Mouse (Mus musculus) spleen, postnatal 4 days (tissue): ENCODE measurements around the gene Maco1.
"Not testable (repeated sequence)": the region's sequence is repeated elsewhere in the genome, so short reads cannot be mapped to it uniquely, and the experiment has no call there.

ENCODE experiments used
- DNase-seq, 2 experiments: peaks; one replicate each; pipeline ENCODE4 v3.0.0; 2022; ENCODE audit warnings: low spot score in 2 of 2

Gene Maco1

DNA sequence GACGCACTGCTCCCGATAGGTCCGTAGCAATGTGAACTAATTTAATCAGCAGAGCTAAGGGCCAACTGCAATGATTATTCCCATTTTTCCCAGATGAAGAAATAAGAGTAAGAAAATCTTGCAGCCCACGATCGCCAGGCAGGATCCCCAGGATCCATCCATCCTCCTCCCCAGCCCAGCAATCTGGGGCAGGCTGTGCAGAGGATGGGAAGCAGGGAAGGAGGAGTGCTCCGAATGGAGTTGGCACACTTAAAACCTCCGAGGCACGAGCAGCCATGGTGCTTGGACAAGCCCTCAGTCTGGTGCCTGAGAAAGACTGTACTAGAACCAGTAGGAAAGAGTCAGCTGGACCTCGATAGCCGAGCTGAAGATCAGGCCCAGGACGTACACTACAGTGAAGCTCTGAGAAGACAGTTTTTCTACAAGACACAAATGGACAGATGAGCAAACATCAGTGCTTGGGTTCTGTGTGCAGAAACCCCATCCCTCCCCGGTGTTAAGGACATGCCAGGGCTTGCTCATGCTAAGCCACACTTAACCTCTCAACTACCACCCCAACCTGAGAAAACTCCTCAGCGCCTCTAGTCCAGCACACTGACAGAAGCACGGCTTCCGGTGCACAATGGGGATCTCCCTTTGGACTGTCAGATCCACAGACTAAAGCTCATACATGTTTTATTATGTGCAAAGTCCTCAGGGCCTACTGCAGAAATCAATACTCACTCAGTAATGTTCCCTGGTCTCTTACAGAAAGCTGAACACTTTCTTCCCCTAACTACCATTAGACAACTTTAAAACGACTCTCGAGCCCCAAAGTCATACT lies 39.5 kb downstream of the Maco1 start:
- no peak for DNase-seq

DNA sequence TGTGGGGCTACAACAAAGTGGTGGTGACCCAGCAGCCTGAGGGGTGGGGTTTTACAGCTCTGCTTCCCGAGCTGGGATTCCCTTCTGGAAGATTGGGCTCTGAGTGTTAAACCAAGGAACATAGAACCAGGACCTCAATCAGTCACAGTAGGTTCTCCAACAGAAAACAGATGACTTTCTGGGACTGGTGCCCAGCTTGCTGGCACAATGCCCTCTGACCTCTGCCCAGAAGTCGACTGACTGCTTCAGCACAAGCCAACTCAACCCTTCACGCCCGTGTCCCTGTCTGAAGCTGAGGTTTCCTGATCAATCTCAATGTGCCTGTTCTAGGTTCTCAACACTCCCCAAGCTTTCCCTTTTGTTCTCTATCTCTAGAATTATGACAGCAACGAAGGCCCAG lies 48.4 kb downstream of the Maco1 start:
- DNase-seq, result no peak

DNA sequence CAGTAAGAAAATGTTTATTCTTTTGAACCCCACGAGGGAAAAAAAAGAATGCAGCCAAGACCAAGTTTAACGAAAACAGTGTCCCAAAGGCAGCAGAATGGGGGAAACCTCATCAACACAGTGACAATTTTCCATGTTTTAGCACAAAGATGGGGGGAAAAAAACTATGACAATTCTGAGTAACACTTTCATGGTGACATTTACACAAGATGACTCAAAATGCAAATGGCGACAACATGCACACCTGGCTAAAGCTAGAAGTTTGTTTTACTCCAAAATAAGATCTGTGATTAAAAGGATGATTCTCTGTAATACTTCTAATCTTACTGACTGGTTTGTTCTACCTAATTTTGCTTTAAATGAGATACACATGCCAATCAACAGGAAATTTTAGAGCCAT lies 50.4 kb downstream of the Maco1 start:
- DNase-seq, result no peak

DNA sequence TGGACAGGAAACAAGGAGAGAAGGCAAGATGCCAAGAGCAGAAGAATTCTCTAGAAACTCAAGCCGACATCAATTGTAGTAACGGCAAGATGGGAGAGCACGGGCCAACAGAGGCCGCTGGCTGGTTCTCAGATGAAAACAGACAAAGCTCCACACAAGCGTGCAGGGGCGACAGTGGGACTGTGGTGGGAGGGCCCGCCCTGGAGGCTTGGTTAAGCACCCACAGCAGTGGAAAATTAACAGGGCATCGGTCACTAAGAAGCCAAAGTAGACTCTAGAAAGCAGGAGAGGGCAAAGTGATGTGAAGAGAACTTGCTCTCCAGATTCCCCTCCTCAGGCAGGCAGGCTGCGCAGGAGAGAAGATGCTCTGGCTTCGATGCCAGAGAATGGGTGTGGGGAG lies 51.0 kb downstream of the Maco1 start:
- DNase-seq, result no peak

DNA sequence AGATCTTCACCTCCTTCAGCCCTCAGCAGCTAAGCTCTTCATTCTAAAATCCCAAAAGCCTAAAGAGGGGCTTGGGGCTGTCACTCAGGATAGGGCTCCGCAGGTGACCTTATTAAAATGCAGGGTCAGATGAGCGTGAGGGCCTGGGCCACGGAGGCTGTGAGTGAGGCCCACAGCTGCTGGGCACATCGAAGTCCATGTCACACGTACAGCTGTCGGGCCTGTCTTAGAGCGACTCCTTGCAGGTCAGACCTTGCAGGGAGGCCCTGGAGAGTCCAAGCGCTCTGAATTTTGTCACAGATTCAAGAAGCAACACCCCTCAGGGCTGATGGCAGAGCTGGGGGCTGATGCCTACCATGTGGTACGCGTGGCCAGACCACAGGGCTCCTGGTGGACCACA lies 52.5 kb downstream of the Maco1 start:
- DNase-seq, result no peak

DNA sequence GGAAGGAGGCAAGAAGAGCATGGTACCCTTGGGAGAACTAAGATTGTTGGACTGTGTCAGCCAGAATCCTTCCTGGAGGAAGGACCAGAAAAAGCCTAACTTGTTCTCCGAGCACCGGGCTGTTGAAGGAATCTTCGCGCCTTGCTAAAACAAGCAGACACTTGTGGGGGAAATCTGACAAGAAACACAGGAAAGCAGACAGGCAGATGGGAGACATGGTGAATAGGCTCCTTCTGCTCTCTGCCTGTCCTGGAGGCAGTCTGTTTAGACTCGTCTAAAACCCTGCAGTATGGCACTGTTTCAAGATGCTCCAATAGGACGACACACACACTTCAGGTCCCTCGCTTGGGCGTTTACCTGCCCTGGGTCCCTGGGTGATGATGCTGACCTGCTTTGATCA lies 53.0 kb downstream of the Maco1 start:
- DNase-seq, result no peak

DNA sequence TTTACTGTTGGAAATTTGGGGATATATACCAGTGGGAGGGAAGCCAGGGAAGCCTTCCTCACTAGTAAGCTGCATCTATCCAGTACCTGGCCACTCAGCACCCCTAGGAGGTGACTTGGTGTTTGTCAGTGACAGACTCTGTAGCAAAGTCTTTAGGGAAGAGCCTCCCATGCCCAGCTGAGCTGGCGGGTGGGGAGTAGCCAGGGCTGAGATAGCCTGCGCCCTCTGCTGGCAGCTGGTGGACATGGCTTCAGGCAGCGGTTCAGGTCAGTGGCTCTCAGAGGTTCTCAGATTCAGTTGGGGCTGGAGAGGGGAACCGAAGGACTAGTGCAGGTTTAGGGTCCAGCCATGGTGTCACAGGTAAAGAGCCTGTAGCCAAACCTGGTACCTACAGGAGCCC lies 53.9 kb downstream of the Maco1 start:
- peak; percentile 77 to 92 for DNase-seq

DNA sequence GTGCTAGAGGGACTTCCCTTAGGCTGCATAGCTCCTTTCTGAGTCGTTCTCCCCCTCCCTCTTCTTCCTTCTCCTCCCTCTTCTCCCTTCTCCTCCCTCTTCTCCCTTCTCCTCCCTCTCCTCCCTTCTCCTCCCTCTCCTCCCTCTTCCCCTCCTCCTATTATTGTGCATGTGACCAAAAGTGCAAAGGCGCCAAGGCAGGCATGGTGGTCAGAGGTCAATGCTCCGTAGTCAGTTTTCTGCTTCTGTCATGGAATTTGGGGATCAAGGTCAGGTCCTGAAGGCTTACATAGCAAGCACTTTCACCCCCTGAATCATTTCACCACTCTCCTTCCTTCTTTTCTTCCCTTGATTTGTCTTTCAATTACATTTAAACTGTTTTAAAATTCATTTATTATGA lies 54.3 kb downstream of the Maco1 start:
- no peak for DNase-seq

DNA sequence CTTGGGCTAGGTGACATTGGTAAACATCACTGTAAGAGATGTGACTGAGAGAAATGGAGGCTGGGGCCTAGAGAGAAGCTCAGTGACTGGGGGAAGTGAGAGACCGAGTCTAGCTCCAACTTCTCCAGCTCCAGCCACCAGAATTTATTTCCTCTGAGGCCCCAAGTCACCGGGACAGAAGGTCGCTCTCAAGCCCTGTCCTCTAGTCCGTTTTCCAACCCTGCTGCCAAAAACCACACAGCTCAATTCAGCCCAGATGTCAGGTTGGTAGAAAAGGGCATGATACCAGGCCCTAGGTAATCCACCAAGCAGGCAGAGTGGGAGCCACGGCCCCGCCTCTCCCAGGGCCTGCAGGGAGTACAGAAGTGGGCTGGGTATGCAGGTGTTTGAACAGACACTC lies 55.5 kb downstream of the Maco1 start:
- DNase-seq, result no peak

DNA sequence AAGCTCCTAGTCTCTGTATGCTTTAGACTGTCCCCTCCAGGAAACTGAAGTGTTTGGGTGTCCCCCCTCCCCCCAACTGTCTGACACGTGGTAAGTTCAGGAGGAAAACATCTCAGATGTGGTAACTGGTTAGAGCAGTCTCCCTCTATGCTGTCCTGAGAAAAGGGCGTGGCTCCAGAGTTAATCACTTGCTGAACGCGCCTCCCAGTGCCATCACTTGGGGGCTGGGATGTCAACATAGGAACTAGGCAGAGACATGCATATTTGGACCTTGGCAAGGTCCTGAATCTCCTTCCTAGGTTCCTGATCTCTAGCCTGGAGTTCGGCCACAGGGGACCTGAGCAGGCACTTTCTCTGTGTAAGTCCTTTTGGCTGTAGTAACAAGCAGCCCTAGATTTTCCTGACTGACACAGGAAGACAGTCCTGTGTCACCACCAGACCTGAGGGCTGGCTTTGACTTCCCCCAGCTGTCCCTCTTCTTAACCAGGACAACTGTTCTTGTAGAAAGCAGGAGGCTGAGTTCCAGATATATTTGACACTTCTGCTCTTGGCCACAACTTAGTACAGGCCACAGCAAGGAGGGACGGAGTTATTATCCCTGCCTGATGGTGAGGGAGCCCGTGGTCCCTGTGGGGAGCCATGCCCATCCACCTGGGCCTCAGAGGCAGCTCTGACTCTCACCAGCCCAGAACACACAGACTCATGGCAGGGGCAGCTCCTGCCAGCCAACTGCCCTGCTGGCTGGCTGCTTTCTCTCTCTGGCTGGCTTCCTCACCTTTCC lies 56.4 kb downstream of the Maco1 start:
- peak; percentile 53 to 69 for DNase-seq

DNA sequence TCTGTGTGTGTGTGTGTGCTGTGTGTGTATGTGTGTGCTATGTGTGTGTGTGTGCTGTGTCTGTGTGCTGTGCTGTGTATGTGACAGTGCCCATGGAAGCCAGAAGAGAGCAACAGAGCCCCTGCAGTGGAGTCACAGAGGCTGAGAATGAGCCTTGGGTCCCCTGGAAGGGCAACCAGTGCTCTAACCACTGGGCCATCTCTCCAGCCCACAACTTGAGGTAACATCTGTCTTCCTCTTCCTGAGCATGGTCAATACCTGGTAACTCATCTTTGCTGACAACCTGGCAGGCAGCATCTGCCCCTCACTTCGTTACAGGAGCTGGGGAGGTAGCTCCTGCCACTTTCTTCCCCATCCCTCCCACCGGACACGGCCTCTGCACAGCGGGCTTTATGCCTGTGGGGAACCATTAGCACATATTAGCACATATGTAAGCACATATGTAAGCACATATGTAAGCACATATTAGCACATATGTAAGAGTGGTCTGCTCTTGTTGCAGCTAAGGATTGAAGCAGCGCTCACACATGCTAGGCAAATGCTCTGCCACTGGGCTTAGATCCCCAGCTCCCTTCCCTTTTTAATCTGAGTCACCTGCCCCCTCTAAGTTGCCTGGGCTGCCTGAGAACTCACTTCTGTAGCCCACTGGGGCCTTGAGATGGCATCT lies 57.2 kb downstream of the Maco1 start:
- peak in 1 of 2 experiments; percentile 71 for DNase-seq

DNA sequence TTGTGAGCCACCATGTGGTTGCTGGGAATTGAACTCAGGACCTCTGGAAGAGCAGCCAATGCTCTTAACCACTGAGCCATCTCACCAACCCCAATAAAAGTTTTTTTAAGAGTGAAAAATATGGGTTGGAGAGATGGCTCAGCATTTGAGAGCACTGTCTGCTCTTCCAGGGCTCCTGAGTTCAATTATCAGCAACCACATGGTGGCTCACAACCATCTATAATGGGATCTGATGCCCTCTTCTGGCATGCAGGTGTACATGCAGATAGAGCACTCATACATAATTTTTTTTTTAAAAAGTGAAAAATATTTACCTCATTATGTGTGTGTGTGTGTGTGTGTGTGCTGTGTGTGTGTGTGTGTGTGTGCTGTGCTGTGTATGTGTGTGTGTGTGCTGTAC lies 58.2 kb downstream of the Maco1 start:
- DNase-seq, result not testable (repeated sequence)

DNA sequence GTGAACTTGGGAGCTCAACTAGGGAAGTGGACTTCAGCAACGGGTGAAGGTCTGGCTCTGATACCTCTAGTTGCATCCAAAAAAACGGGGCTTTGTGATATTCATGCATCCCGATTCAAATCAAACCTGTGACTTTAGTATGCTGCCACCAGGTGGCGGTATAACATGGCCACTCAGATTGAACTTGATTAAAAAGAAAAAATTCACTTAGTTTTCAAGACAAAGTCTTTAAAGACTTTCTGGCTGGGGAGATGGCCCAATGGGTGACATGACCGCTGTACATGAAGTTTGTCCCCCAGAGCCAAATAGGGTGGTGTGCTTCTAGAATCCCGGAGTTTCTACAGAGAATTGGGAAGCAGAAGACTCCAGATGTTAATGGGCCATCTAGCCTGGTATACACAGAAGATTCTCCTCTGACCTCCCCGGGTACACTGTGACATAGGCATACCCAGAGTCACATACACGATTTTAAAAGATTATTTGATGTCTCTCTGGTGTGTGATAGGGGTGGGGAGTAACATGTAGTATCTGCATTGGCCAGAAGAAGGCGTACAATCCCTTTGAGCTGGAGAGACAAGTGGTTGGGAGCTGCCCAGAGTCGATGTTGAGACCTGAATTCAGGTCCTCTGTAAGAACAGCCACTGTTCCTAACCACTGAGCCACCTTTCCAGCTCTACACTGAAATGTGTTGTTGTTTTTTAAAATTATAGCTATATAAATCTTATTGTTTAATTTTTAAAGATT lies 59.8 kb downstream of the Maco1 start:
- peak; percentile 50 to 86 for DNase-seq

DNA sequence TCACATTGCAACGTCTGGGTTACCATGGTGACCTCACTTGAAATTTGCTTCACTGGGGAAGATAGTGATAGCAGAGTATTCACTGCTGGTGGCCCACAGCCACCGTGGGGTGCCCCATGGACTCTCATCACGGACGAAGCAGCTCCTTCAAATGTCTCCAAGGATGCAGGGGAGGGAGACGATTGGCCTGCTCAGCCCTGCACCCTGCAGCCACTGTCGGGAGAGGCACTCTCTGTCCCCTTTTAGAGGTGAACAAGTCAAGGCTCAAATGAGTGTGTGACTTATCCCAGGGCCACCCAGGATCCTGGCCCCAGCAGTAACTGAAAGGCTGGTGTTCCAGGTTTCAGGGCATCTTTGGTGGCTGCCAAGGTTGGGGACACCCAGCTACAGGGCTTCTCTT lies 61.4 kb downstream of the Maco1 start:
- no peak for DNase-seq

DNA sequence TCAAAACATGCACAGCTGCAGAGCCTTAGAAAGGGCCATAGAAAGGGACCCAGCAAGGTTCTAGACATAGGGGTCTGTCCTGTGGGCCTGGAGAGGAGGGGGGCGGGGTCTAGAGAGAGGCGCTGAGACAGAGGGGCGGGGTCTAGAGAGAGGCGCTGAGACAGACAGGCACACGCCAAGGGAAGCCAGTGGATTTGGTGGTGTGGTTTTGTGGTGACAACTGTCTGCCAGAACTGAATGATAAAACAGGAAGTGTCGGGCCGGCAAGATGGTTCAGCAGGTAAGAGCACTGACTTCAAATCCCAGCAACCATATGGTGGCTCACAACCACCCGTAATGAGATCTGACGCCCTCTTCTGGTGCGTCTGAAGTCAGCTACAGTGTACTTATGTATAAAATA lies 66.2 kb downstream of the Maco1 start:
- DNase-seq, result peak; percentile 56 to 73

DNA sequence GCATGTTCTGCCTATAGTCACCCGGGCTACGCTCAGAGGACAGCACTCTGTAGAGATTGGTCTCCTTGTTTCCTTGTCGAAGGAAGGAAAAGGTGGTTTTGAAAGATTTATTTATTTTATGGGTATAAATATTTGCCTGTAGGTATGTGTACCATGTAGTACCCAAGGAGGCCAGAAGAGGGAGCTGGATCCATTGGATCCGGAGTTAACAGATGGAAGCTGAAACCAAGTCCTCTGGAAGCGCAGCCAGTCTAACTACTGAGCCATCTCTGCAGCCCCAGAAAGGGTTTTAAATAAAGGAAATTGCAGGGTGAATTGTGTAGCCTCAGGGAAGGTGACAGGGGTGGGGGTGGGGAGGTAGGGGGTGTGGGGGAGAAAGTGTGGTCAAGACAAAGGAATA lies 68.4 kb downstream of the Maco1 start:
- DNase-seq, result peak; percentile 66 to 85

DNA sequence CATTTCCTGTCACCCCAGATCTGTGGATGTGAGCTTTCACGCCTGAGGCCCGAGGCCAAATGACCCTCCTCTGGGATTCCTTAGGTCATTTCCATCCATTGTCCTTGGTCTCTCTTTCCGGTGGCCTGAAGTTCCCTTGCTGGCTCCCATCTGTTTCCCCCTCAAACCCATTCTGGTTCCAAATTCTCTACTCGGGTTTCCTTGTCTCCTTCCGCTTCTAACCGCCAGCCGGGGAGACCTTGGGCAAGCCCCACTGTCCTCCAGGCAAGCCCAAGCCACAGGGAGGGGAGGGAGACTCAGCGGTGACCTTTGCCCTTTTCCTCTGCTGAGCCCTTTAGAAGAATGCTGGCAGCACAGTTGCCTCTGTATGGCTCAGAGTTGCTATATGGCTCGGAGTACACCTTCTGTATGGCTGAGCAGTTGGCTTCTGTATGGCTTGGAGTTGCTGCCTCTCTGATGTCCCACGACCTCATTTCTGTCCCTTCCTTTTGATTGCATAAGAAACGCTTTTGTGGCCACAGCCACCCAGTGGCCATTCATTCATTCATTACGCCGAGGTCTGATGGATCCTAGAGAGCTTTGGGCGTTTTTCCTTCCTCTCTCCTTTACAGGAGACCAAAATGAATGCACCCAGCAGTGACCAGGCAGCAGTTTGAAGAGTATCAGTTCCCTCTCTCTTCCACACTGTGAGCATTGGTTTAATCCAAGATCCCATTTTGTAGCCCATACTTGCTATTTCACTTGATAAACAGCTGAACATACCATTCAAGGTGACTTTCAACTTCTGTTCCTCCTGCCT lies 73.8 kb downstream of the Maco1 start:
- no peak for DNase-seq

DNA sequence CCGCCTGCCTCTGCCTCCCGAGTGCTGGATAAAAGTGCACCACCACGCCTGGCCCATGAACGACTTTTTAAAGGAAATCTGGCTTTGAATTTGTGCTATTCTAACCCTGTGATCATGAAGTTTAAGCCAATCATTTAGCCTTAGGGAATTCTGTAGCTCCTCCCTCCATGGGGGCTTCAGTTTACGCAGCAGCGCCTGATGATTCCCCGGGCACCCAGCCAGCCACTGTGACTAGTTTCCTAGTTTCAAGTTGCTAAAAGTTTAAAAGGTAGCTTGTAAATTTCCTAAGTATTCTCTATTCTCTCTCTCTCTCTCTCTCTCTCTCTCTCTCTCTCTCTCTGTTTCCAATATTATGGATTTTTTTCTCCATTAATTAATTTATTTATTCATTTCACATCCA lies 76.9 kb downstream of the Maco1 start:
- DNase-seq, result no peak

DNA sequence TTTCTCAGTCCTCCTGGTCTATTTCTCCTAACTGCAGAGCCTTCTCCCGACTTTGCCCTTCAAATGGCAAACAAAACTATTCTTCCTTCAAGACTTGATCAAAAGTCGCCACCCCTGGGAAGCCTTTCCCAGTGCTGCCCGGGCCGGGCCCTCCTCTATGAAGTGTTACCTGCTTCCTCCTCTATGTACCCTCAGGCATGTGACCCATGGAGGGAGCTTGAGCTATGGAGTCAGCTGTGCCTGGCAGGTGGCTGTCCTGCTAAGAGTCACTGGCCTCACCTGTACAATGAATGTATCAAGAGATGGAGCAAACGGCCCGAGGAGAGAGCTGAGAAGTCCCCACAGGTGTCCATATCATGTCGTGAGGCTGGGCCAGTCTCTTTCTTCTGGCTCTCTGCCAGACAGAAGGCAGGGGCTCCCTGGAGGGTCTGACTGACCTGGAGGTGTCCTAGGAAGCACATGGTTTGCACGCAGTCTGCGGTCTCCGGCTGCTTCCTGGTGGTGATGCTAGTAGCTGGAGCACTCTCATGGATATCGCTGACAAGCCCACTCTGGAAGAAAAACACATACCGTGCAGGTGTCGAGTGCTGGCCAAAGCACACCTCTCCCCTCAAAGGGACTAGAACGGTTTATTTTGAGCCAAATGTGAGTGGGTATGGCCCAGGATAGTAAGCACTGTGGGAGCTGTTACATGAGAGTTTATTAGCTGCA lies 77.8 kb downstream of the Maco1 start:
- no peak for DNase-seq

DNA sequence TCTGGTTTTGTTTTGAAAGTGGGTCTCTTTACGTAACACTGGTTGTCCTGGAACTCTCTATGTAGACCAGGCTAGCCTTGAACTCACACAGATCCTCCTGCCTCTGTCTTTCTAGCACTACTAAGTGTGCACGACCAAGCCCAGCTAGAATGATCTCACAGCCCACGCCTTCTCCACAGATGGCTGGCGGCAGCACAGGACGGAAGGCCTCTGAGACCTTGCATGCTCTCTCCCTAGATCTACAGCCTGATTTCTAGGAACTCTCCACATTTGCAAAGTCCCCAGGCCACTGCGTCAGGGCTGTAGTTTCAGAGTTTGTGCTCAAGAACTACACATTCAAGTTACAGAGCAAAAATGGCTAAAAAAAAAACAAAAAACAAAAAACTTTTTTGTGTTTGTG lies 79.0 kb downstream of the Maco1 start:
- no peak for DNase-seq
